ENCODE assay signal across 10 mouse cellular contexts in genomic region chr2:94524536-94524935, GRCm38 (mm10).
DNase-seq lines count a peak whose midpoint lies in the region; ATAC-seq and TF ChIP-seq lines count a peak whose summit lies in the region.
"Had no signal": no experiment of that assay in that cellular context is flagged by ENCODE, and none has a peak within 500 bp of the region (broad histone marks: within the 10 kb centered on the region; RNA-seq: fewer than 3 reads in every experiment).

No protein-coding gene starts in this region.

- no peaks in the 10 kb centered on the region for H3K36me3 ChIP-seq in kidney, embryonic 16.5 days (ENCODE audit: insufficient read depth, low read length)
- H3K36me3 ChIP-seq in MEL (ENCODE audit: control insufficient read depth in 1 of 2, insufficient read depth in 2 of 2, low read length in 2 of 2), result no peaks in the 10 kb centered on the region
- H3K36me3 ChIP-seq: liver, embryonic 13.5 days had no signal

- DNase-seq in kidney, adult 8-10 months, result peak; percentile 2 to 20
- DNase-seq in MEL (ENCODE audit: low read depth, low spot score), result peak; percentile 75
- peak; percentile 73 for DNase-seq in adrenal gland, postnatal 14 days
- peak; percentile 80 to 81 for DNase-seq in kidney, postnatal 4 days
- DNase-seq in MN1 (ENCODE audit: low spot score), result no peak
- DNase-seq in right cerebral cortex, postnatal 14 days, result no peak
- no peak for DNase-seq in left cerebral cortex, adult 18-20 months (ENCODE audit: low spot score in 2 of 2)
- DNase-seq: gastrocnemius, postnatal 25 days; liver, embryonic 13.5 days had no signal

- H3K4me1 ChIP-seq in kidney, embryonic 16.5 days (ENCODE audit: insufficient read depth, low read length), result no peaks in the 10 kb centered on the region
- H3K4me1 ChIP-seq in MEL (ENCODE audit: control insufficient read depth in 1 of 2, insufficient read depth in 2 of 2, low read length in 2 of 2), result no peaks in the 10 kb centered on the region
- H3K4me1 ChIP-seq: liver, embryonic 13.5 days had no signal

- no peak overlapping the region for H3K27ac ChIP-seq in kidney, embryonic 16.5 days (ENCODE audit: low read length)
- no peak overlapping the region for H3K27ac ChIP-seq in MEL (ENCODE audit: control insufficient read depth, low read depth, low read length)
- H3K27ac ChIP-seq: liver, embryonic 13.5 days had no signal

- no peak for ATAC-seq in kidney, embryonic 16.5 days (ENCODE audit: low FRiP score, low TSS enrichment)

- no peaks in the 10 kb centered on the region for H3K27me3 ChIP-seq in kidney, embryonic 16.5 days (ENCODE audit: insufficient read depth, low read length)
- no peaks in the 10 kb centered on the region for H3K27me3 ChIP-seq in MEL (ENCODE audit: control insufficient read depth in 1 of 2, insufficient read depth in 2 of 2, low read length in 2 of 2)
- H3K27me3 ChIP-seq: liver, embryonic 13.5 days had no signal

- TF ChIP-seq POLR2A in MEL (IDR thresholded peaks at IDR 0.05; ENCODE audit: control insufficient read depth in 1 of 2, insufficient read depth in 1 of 2, low read depth in 1 of 2, low read length in 2 of 2, poor library complexity in 1 of 2), result no peak

- TF ChIP-seq RAD21 in MEL (IDR thresholded peaks at IDR 0.05; ENCODE audit: low read depth, low read length), result no peak

- H3K4me2 ChIP-seq in kidney, embryonic 16.5 days (replicated peaks; ENCODE audit: low read depth, low read length), result no peak overlapping the region
- H3K4me2 ChIP-seq: liver, embryonic 13.5 days had no signal

- 14% methylated on average over 6 of the region's 6 CpGs for WGBS in kidney, embryonic 16.5 days

- no peaks in the 10 kb centered on the region for H3K79me2 ChIP-seq in MEL (ENCODE audit: control insufficient read depth, insufficient read depth, low read length, poor library complexity)

- no peaks in the 10 kb centered on the region for H3K9me3 ChIP-seq in kidney, embryonic 16.5 days (ENCODE audit: low read length)
- no peaks in the 10 kb centered on the region for H3K9me3 ChIP-seq in MEL (replicated peaks; ENCODE audit: insufficient read depth, low read length)

- TF ChIP-seq EP300 in MEL (IDR thresholded peaks at IDR 0.05; ENCODE audit: low read depth in 1 of 2, low read length in 2 of 2), result no peak

- no peak overlapping the region for H3K9ac ChIP-seq in kidney, embryonic 16.5 days (replicated peaks; ENCODE audit: low read length)
- H3K9ac ChIP-seq in MEL (ENCODE audit: control insufficient read depth, low read depth, low read length, poor library complexity, severe bottlenecking), result no peak overlapping the region
- H3K9ac ChIP-seq: liver, embryonic 13.5 days had no signal

- no peak for TF ChIP-seq CTCF in MEL (IDR thresholded peaks at IDR 0.05 in 2 of 3, conservative IDR thresholded peaks at IDR 0.05 in 1 of 3; ENCODE audit: control insufficient read depth in 1 of 3, insufficient read depth in 1 of 3, low read depth in 2 of 3, low read length in 3 of 3, poor library complexity in 1 of 3, severe bottlenecking in 1 of 3)

- H3K4me3 ChIP-seq in kidney, embryonic 16.5 days (ENCODE audit: low read length), result no peak overlapping the region
- H3K4me3 ChIP-seq in MEL (ENCODE audit: control insufficient read depth in 1 of 2, insufficient read depth in 1 of 2, low read depth in 2 of 2, low read length in 2 of 2), result no peak overlapping the region
- H3K4me3 ChIP-seq: liver, embryonic 13.5 days had no signal

TF ChIP-seq in MEL, 35 proteins besides CTCF, POLR2A, EP300 and RAD21:
- no peak for TF ChIP-seq KAT2A (conservative IDR thresholded peaks at IDR 0.05; ENCODE audit: low read depth, low read length)
- TF ChIP-seq ZKSCAN1 (IDR thresholded peaks at IDR 0.05; ENCODE audit: low read depth, low read length), result no peak
- no peak for TF ChIP-seq USF2 (IDR thresholded peaks at IDR 0.05; ENCODE audit: borderline replicate concordance in 1 of 2, insufficient read depth in 1 of 2, low read depth in 1 of 2, low read length in 2 of 2)
- no peak for TF ChIP-seq MXI1 (IDR thresholded peaks at IDR 0.05; ENCODE audit: low read depth, low read length)
- no peak for TF ChIP-seq JUND (IDR thresholded peaks at IDR 0.05; ENCODE audit: low read depth, low read length)
- no peak for TF ChIP-seq ZC3H11A (IDR thresholded peaks at IDR 0.05; ENCODE audit: low read depth, low read length)
- TF ChIP-seq MYB (IDR thresholded peaks at IDR 0.05; ENCODE audit: low read depth, low read length), result no peak
- no peak for TF ChIP-seq RCOR1 (IDR thresholded peaks at IDR 0.05; ENCODE audit: low read depth, low read length)
- TF ChIP-seq ETS1 (IDR thresholded peaks at IDR 0.05; ENCODE audit: low read depth, low read length), result no peak
- no peak for TF ChIP-seq GABPA (IDR thresholded peaks at IDR 0.05; ENCODE audit: low read depth, low read length)
- TF ChIP-seq MEF2A (IDR thresholded peaks at IDR 0.05; ENCODE audit: extremely low read depth, insufficient replicate concordance, low read depth, low read length, poor library complexity, severe bottlenecking), result no peak
- TF ChIP-seq ELF1 (IDR thresholded peaks at IDR 0.05; ENCODE audit: low read depth, low read length), result no peak
- TF ChIP-seq TAL1 (IDR thresholded peaks at IDR 0.05; ENCODE audit: low read length), result no peak
- no peak for TF ChIP-seq MYC (IDR thresholded peaks at IDR 0.05; ENCODE audit: low read depth, low read length)
- no peak for TF ChIP-seq MAFK (IDR thresholded peaks at IDR 0.05; ENCODE audit: borderline replicate concordance, low read depth, low read length)
- TF ChIP-seq POLR2AphosphoS5 (IDR thresholded peaks at IDR 0.05; ENCODE audit: borderline replicate concordance, low read depth, low read length), result no peak
- TF ChIP-seq CHD1 (IDR thresholded peaks at IDR 0.05; ENCODE audit: low read depth, low read length), result no peak
- no peak for TF ChIP-seq CHD2 (IDR thresholded peaks at IDR 0.05; ENCODE audit: low read length)
- TF ChIP-seq ZNF384 (IDR thresholded peaks at IDR 0.05; ENCODE audit: low read depth, low read length), result no peak
- no peak for TF ChIP-seq E2F4 (IDR thresholded peaks at IDR 0.05; ENCODE audit: borderline replicate concordance, low read depth, low read length)

Comparison
In these comparisons a context has a peak if more than half of its experiments do, and no peak if none do; other contexts are left out.
1. DNase-seq: peak in kidney, adult 8-10 months (2 of 2), MEL (single experiment), adrenal gland, postnatal 14 days (single experiment) and kidney, postnatal 4 days (2 of 2); none in MN1 (single experiment), right cerebral cortex, postnatal 14 days (single experiment) and left cerebral cortex, adult 18-20 months (0 of 2).